Mouse (Mus musculus): ENCODE results near the gene Tmem138.

Gene Tmem138

GRCm38 (mm10) chr19:10569627-10570026, 7.5 kb downstream of the Tmem138 start:
- 96% methylated on average over 6 of the region's 6 CpGs for WGBS

DNA sequence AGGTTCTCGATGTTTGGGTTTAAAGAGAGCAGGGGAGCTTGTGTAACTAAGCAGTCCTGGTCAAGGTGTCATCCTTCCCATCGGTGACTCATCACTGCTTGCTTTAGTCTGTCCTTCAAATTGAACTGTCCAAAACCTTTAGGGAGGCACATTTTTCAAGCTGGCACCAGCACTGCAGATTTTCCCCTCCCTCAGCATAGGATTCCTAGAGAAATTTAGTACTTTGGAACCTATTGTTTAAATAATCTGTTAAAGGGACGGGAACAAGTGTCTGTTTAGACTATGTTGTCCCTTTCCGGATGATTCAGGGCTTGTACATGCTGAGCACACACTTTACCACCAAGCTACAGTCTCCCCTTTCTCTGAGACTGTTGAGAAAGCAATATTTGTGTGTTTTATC, 11.9 kb downstream of the Tmem138 start:
- 76% methylated on average over 4 of the region's 4 CpGs for WGBS

DNA sequence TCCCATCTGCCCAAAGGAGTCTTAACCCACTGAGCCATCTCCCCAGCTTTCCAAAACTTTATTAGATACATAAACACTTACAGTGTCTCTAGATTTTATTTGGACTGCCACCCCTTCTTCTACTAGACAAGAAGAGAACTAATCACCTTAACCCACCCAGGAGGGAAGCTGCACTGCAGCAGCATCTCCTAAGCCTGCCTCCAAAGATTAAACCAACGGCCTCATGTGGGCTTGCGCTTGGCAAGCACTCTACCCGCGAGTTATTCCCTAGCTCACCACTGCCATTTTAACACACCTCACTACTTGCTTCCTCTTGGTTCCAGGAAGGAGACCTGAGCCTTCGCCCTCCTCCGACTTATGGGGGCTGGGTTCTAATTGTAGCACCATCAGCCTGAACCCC, 12.9 kb downstream of the Tmem138 start:
- WGBS = 83% methylated on average over 6 of the region's 6 CpGs

DNA sequence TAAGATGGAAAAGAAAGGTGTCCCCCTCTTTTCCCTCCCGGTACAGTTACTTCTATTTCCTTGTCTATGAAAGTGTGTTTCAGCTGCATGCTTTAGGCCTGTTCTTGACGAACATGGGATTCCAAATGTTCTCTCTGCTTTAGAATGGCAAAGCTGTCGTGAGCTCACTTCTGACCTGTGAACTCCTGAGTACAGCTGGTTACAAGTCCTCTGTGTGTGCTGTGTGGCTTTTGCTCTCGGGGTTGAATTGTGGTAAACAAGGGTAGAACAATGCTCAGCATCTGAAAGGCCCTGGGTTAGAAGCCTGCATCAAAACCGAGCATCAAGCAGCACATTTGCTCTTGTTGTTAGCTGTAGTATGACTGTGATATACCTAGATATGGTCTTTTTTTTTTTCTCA, 14.8 kb downstream of the Tmem138 start:
- 77% methylated on average over 5 of the region's 5 CpGs for WGBS

GRCm38 (mm10) chr19:10561558-10562314, 15.4 kb downstream of the Tmem138 start:
- WGBS = 83% methylated on average over 6 of the region's 6 CpGs

DNA sequence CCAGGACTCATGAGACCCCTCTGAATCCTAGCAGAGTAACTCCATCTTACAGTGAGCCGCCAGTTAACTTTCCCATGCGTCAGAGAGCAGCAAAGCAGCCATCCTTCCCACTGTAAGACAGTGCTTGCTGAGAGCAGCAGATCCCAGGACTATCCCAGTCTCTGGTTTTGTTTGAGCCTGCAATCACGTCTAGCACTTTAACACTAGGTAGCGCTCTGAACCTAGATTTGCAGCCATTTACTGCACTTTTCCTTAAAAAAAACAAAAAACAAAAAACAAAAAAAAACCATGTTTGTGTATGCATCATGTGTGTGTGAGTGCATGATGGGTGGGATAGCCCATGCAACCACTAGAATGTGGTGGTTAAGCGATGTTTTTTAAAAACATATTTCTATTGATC, 17.1 kb downstream of the Tmem138 start:
- 38% methylated on average over 5 of the region's 5 CpGs for WGBS

- 72% methylated on average over 4 of the region's 4 CpGs for WGBS
Measured at GRCm38 (mm10) chr19:10557837-10558375, 19.3 kb downstream of the Tmem138 start.

DNA sequence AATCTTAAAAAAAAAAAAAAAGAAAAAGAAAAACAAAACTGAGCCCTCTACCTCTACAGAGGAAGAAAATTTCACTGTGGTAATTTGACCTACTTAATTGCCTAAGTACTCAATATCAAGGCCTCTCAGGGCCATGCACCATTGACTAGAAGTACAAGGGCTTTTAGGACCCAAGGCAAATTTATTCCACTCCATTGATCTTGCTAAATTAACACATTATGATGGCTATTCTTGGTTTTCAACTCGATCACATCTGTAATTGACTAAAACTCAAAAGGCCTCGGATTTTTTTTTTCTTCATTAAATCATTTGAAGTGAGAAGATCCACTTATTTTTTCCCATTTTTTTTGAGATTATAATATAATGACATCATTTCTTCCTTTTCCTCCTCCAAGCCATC, 19.7 kb downstream of the Tmem138 start:
- 63% methylated on average over 2 of the region's 2 CpGs for WGBS

DNA sequence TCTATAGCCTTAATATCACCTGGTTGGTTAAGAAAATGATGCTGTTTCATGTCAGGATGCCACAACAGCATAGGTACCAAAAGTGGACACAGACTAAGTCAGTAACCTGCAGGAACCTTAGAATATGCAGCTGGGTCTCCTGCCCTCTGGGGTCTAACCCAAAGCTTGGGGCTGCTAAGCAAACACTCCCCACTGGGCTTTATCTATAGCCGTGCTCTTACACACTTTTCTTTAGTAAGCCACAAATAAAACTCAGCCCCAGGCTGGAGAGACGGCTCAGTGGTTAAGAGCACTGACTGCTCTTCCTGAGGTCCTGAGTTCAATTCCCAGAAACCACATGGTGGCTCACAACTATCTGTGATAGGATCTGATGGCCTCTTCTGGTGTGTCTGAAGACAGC, 20.2 kb downstream of the Tmem138 start:
- WGBS = 69% methylated on average over 2 of the region's 2 CpGs

DNA sequence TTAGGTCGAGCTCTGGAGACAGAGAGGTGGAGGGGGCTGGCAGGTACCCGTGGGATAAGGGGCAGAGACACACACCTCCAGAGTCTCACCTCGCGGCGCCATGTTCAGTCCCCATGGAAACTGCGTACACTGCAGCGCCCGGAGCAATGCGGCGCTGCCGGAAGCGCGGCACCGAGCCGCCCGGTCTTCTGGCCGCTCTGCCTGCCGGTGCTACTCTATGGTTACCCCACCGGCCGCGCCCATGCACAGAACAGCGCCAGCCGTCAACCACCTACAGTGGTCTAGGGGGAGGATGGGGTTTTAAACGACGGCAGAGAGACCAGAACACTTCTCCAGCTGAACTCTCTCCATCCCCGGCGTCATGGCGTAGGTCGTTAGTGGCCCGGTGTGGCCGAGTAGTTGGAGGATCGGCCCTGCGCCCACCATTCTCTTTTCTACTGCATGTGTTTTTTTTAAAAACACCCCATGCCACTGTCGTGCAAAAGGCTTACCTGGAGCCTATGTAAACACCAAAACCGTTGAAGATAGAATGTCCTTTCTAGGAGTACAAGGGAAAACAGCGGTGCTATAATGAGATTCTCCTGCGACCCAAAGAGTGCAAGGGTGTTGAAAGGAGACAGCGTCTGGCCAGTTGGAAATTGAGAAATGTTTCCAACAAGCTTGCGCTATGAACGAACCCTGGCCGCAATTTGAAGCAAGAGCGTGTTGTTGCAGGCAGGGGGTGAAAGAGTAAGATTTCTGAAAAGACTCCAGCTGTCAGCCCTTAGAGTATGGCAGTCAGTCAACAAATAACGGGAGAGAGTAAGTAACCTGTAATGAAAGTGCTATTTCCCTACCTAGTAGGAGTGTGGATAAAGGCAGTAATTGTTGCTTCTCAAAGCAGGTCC, 21.3 kb downstream of the Tmem138 start, which contains the start of gene Tmem216:
TSS of gene Tmem216 (minus strand) at position 615 of the 887 bp plus-strand sequence.
- WGBS = 1% methylated on average over 43 of the region's 43 CpGs

- 96% methylated on average over 5 of the region's 5 CpGs for WGBS
Measured at GRCm38 (mm10) chr19:10539454-10539853, 37.7 kb downstream of the Tmem138 start.

DNA sequence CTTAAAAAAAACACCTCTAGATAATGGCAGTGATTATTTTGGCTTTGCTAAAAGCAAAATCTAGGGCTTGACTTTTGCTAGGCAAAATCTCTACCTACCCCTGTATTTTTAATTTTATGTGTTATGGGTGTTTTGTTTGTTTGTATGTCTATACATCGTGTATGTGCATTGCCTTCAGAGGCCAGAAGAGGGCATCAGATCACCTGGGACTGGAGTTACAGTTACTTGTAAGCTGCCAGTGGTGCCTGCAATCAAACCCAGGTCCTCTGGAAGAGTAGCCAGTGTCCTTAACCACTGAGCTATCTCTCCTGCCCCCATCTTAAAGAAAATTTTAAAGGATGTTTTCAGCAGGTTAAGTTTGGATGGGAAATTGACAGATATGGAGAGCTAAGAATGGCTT, 47.1 kb downstream of the Tmem138 start:
- 92% methylated on average over 1 of the region's 1 CpGs for WGBS

GRCm38 (mm10) chr19:10525910-10526309, 51.3 kb downstream of the Tmem138 start, which contains the start of gene Sdhaf2:
Gene Sdhaf2 (minus strand): TSS chr19:10526142.
- WGBS = 1% methylated on average over 11 of the region's 11 CpGs

GRCm38 (mm10) chr19:10525106-10525901, 51.9 kb downstream of the Tmem138 start, which contains the start of gene Cpsf7:
Gene Cpsf7 (plus strand): TSS chr19:10525266.
- WGBS = 1% methylated on average over 87 of the region's 93 CpGs

DNA sequence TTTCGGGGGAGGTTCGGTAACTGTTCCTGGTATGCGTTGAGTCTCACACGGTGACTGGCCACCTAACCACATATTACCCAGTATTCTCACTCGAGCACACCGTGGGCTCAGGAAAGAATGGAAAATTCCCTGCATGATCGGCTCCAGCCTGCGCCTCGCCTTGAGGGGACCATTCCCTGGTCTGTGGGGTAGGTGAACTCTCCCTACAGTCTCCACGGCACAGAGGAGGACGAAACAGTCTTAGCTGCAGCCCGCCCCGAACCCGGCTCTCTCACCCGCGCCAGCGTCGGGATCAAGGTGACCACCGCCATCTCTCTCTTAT, 52.4 kb downstream of the Tmem138 start:
- 2% methylated on average over 19 of the region's 19 CpGs for WGBS

- 82% methylated on average over 5 of the region's 5 CpGs for WGBS
Measured at GRCm38 (mm10) chr19:10523483-10524080, 53.6 kb downstream of the Tmem138 start.

DNA sequence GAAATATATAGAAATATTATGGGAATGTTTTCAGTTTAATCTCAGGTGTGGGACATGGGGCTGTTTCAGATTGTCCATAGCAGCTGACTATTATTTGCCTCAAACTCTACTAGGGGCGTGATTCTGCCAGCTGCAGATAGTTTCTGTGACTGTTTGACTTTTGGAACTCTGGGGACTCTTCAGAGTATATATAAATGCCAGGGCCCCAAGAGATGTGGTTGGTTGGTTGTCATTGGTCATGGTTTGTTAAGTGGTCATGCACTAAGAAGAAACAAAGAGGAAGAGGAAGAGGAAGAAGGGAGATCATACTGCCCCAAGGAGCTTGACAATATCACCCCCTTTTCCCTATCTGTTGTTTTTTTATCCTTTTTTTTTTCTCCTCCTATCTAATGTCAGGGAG, 55.2 kb downstream of the Tmem138 start:
- 73% methylated on average over 1 of the region's 1 CpGs for WGBS

Data from cerebral cortex, adult 2 months (tissue).